Comparison of ENCODE assay signal across 8 mouse cellular contexts in genomic region chr3:106001416-106002370, GRCm38 (mm10). TPM values are rescaled to one million over a fixed set of nuclear protein-coding genes. Genes with fewer than 3 reads are reported as not detected.
DNase-seq lines count a peak whose midpoint lies in the region; ATAC-seq and TF ChIP-seq lines count a peak whose summit lies in the region.

No protein-coding gene starts in this region.

- peak; percentile 100 for ATAC-seq in frontal cortex, adult (ENCODE audit: low TSS enrichment)
- peak; percentile 68; the same call in 1 of the 2 replicates for ATAC-seq in limb, embryonic 14.5 days (ENCODE audit: low FRiP score, low read depth)
- peak; percentile 98 for ATAC-seq in midbrain, embryonic 15.5 days (replicated peaks)
- peak; percentile 87 for ATAC-seq in stomach, embryonic 15.5 days (ENCODE audit: insufficient read depth, low FRiP score, low read depth)

- no peak overlapping the region for H3K27ac ChIP-seq in limb, embryonic 14.5 days (replicated peaks; ENCODE audit: low read depth, low read length)
- H3K27ac ChIP-seq in midbrain, embryonic 15.5 days = no peak overlapping the region
- no peak overlapping the region for H3K27ac ChIP-seq in stomach, embryonic 15.5 days

- WGBS in limb, embryonic 14.5 days = 18% methylated on average over 17 of the region's 17 CpGs
- 19% methylated on average over 16 of the region's 17 CpGs for WGBS in midbrain, embryonic 15.5 days
- 17% methylated on average over 16 of the region's 17 CpGs for WGBS in stomach, embryonic 15.5 days

- TF ChIP-seq POLR2A in limb, embryonic 14.5 days (IDR thresholded peaks at IDR 0.05; ENCODE audit: borderline replicate concordance, extremely low read depth, insufficient read depth, insufficient read length) = no peak

- H3K4me1 ChIP-seq in limb, embryonic 14.5 days (ENCODE audit: control insufficient read depth, insufficient read depth, low read length) = peaks cover 7% of the 10 kb centered on the region; the same call in 1 of the 2 replicates
- peaks cover 10% of the 10 kb centered on the region for H3K4me1 ChIP-seq in midbrain, embryonic 15.5 days
- no peaks in the 10 kb centered on the region; the same call in 1 of the 2 replicates for H3K4me1 ChIP-seq in stomach, embryonic 15.5 days

- peak; percentile 88 for DNase-seq in ES-CJ7 (ENCODE audit: low read depth, low spot score)
- peak; percentile 23 to 24 for DNase-seq in cerebellum, adult 18-20 months
- peak; percentile 5 to 26 for DNase-seq in kidney, adult 8-10 months
- peak; percentile 19 for DNase-seq in limb, embryonic 14.5 days (ENCODE audit: low spot score)
- no peak for DNase-seq in urinary bladder, postnatal 25 days (ENCODE audit: low spot score)

- peak overlapping the region; percentile 22 for H3K4me2 ChIP-seq in limb, embryonic 14.5 days (replicated peaks; ENCODE audit: low read depth, low read length, severe bottlenecking)
- peak overlapping the region; percentile 54 for H3K4me2 ChIP-seq in midbrain, embryonic 15.5 days
- peak overlapping the region; percentile 16 for H3K4me2 ChIP-seq in stomach, embryonic 15.5 days

- H3K9me3 ChIP-seq in limb, embryonic 14.5 days (ENCODE audit: control insufficient read depth, low read length) = no peaks in the 10 kb centered on the region
- no peaks in the 10 kb centered on the region for H3K9me3 ChIP-seq in midbrain, embryonic 15.5 days
- no peaks in the 10 kb centered on the region for H3K9me3 ChIP-seq in stomach, embryonic 15.5 days

- H3K9ac ChIP-seq in limb, embryonic 14.5 days (ENCODE audit: low read depth, low read length, severe bottlenecking) = no peak overlapping the region
- H3K9ac ChIP-seq in midbrain, embryonic 15.5 days = 0 out of 2 replicates have a peak overlapping the region, but pooled peaks have one; percentile 13
- H3K9ac ChIP-seq in stomach, embryonic 15.5 days = no peak overlapping the region

- no peaks in the 10 kb centered on the region for H3K36me3 ChIP-seq in limb, embryonic 14.5 days (ENCODE audit: control insufficient read depth, insufficient read depth, low read length)
- H3K36me3 ChIP-seq in midbrain, embryonic 15.5 days (replicated peaks) = no peaks in the 10 kb centered on the region
- no peaks in the 10 kb centered on the region for H3K36me3 ChIP-seq in stomach, embryonic 15.5 days

- no peaks in the 10 kb centered on the region for H3K27me3 ChIP-seq in limb, embryonic 14.5 days (ENCODE audit: control insufficient read depth, insufficient read depth, low read length)
- H3K27me3 ChIP-seq in midbrain, embryonic 15.5 days (replicated peaks) = no peaks in the 10 kb centered on the region
- no peaks in the 10 kb centered on the region for H3K27me3 ChIP-seq in stomach, embryonic 15.5 days (replicated peaks)

- H3K4me3 ChIP-seq in limb, embryonic 14.5 days (replicated peaks; ENCODE audit: low read length) = no peak overlapping the region
- H3K4me3 ChIP-seq in midbrain, embryonic 15.5 days = peak overlapping the region; percentile 34
- H3K4me3 ChIP-seq in stomach, embryonic 15.5 days (replicated peaks) = 0 out of 2 replicates have a peak overlapping the region, but pooled peaks have one; percentile 5

RNA-seq across cellular contexts. Expression of gene Pifo, which starts 12.8 kb away (rescaled TPM):
- 0.09 TPM in 1 of 2 replicates, not detected in the other for polyA plus RNA-seq in limb, embryonic 14.5 days (2012; rRNA removed)
- polyA plus RNA-seq in limb, embryonic 14.5 days (2014; fragmentation: Nextera tagmentation; extraction: Ambion mirVana) = not detected in 2 replicates
- 6.1 and 6.2 TPM in 2 replicates for polyA plus RNA-seq in midbrain, embryonic 15.5 days (2015; fragmentation: Nextera tagmentation; extraction: Ambion mirVana)
- 0.19 TPM in 1 of 2 replicates, not detected in the other for polyA plus RNA-seq in stomach, embryonic 15.5 days (2015; fragmentation: Nextera tagmentation; extraction: Ambion mirVana)

RNA-seq across cellular contexts. Expression of gene Ovgp1, which starts 28.2 kb away (rescaled TPM):
- 3.4 and 3.6 TPM in 2 replicates for polyA plus RNA-seq in limb, embryonic 14.5 days (2012; rRNA removed)
- polyA plus RNA-seq in limb, embryonic 14.5 days (2014; fragmentation: Nextera tagmentation; extraction: Ambion mirVana) = 0.37 and 0.94 TPM in 2 replicates
- polyA plus RNA-seq in midbrain, embryonic 15.5 days (2015; fragmentation: Nextera tagmentation; extraction: Ambion mirVana) = 4.5 and 6.1 TPM in 2 replicates
- 0.86 and 1.2 TPM in 2 replicates for polyA plus RNA-seq in stomach, embryonic 15.5 days (2015; fragmentation: Nextera tagmentation; extraction: Ambion mirVana)

RNA-seq across cellular contexts. Expression of gene Chil5, which starts 30.9 kb away (rescaled TPM):
- polyA plus RNA-seq in limb, embryonic 14.5 days (2012; rRNA removed) = 0.05 TPM in 1 of 2 replicates, not detected in the other
- not detected in 2 replicates for polyA plus RNA-seq in limb, embryonic 14.5 days (2014; fragmentation: Nextera tagmentation; extraction: Ambion mirVana)
- 0.22 TPM in 1 of 2 replicates, not detected in the other for polyA plus RNA-seq in midbrain, embryonic 15.5 days (2015; fragmentation: Nextera tagmentation; extraction: Ambion mirVana)
- 0.21 TPM in 1 of 2 replicates, not detected in the other for polyA plus RNA-seq in stomach, embryonic 15.5 days (2015; fragmentation: Nextera tagmentation; extraction: Ambion mirVana)

RNA-seq across cellular contexts. Expression of gene Atp5f1, which starts 41.8 kb away (rescaled TPM):
- polyA plus RNA-seq in limb, embryonic 14.5 days (2012; rRNA removed) = 162 and 233 TPM in 2 replicates
- polyA plus RNA-seq in limb, embryonic 14.5 days (2014; fragmentation: Nextera tagmentation; extraction: Ambion mirVana) = 409 and 438 TPM in 2 replicates
- polyA plus RNA-seq in midbrain, embryonic 15.5 days (2015; fragmentation: Nextera tagmentation; extraction: Ambion mirVana) = 486 and 492 TPM in 2 replicates
- 479 and 520 TPM in 2 replicates for polyA plus RNA-seq in stomach, embryonic 15.5 days (2015; fragmentation: Nextera tagmentation; extraction: Ambion mirVana)

RNA-seq across cellular contexts. Expression of gene Wdr77, which starts 42.5 kb away (rescaled TPM):
- polyA plus RNA-seq in limb, embryonic 14.5 days (2012; rRNA removed) = 92.1 and 100 TPM in 2 replicates
- 107 and 111 TPM in 2 replicates for polyA plus RNA-seq in limb, embryonic 14.5 days (2014; fragmentation: Nextera tagmentation; extraction: Ambion mirVana)
- 100 and 101 TPM in 2 replicates for polyA plus RNA-seq in midbrain, embryonic 15.5 days (2015; fragmentation: Nextera tagmentation; extraction: Ambion mirVana)
- polyA plus RNA-seq in stomach, embryonic 15.5 days (2015; fragmentation: Nextera tagmentation; extraction: Ambion mirVana) = 118 and 125 TPM in 2 replicates
